Mouse (Mus musculus): ENCODE data around the gene Actrt2. TPM values are rescaled to one million over a fixed set of nuclear protein-coding genes. Genes with fewer than 3 reads are reported as not detected.

Gene Actrt2
- polyA plus RNA-seq, 1 experiment = not detected

DNA sequence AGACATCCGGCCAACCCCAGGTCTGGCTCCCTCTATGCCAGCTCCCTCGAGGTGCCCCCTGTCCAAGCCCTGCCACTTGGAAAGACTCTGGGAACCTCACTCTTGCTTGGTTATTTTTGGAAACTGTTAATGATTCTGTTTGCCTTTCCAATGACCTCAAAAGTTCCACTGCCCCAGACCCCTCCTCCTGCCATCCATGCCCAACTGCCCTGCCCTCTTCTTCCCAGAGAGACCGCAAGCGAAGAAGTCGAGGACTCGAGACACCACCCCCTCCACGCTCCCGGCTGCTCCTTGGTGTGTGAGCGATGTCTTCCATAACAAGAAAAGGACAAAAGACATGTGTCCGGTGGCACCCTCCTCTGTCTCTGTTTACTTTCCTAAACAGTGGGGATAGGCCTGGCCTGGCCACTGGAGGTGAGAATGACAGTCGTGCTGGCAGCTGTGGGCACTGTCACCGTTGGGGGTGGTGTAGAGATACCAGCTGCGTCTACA, 33.3 kb upstream of the Actrt2 start:
- Histone ChIP-seq H3K27me3 (ENCODE audit: control insufficient read depth, insufficient read depth, low read length, poor library complexity, severe bottlenecking) (no peaks in the 10 kb centered on the region), H3K9me3 (replicated peaks; ENCODE audit: control insufficient read depth, insufficient read depth, low read length, poor library complexity, severe bottlenecking) (no peaks in the 10 kb centered on the region), H3K27ac (ENCODE audit: insufficient read depth, low read length) (no peak overlapping the region), H3K36me3 (ENCODE audit: control insufficient read depth, insufficient read depth, low read length, poor library complexity, severe bottlenecking) (no peaks in the 10 kb centered on the region), H3K9ac (ENCODE audit: low read depth, poor library complexity, severe bottlenecking) (no peak overlapping the region), H3K4me1 (ENCODE audit: control insufficient read depth, insufficient read depth, low read length) (no peaks in the 10 kb centered on the region), H3K4me3 (ENCODE audit: low read depth, low read length) (no peak overlapping the region)
- TF ChIP-seq CTCF (IDR thresholded peaks at IDR 0.05; ENCODE audit: low read depth, low read length) (no peak), POLR2A (IDR thresholded peaks at IDR 0.05; ENCODE audit: insufficient read depth, low read length) (no peak), EP300 (IDR thresholded peaks at IDR 0.05; ENCODE audit: insufficient read depth, low read depth, low read length) (no peak)

DNA sequence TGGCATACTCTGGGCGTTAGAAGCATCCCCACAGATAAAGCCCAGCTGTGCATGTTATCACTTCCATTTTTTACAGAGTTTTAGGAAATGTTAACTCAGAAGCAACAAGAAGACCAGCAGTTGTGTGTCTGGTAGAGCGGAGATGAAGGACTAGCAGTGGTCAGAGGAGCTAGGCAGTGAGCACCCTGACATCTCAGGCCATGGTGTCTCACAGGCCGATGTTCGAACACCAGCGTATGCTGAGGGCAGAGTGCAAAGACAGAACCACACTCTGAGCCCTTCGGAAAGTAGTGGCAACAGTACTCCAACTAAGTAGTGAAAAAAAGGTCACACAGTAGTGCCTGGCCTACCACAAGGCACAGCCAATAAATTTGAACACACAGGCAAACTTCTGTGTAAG, 32.8 kb upstream of the Actrt2 start:
- no peak overlapping the region for H3K9ac ChIP-seq (ENCODE audit: low read depth, poor library complexity, severe bottlenecking)
- TF ChIP-seq CTCF (IDR thresholded peaks at IDR 0.05; ENCODE audit: low read depth, low read length) = no peak
- TF ChIP-seq EP300 (IDR thresholded peaks at IDR 0.05; ENCODE audit: insufficient read depth, low read depth, low read length) = no peak
- TF ChIP-seq POLR2A (IDR thresholded peaks at IDR 0.05; ENCODE audit: insufficient read depth, low read length) = no peak
- H3K27me3 ChIP-seq (ENCODE audit: control insufficient read depth, insufficient read depth, low read length, poor library complexity, severe bottlenecking) = no peaks in the 10 kb centered on the region
- no peak overlapping the region for H3K27ac ChIP-seq (ENCODE audit: insufficient read depth, low read length)
- no peaks in the 10 kb centered on the region for H3K4me1 ChIP-seq (ENCODE audit: control insufficient read depth, insufficient read depth, low read length)
- H3K36me3 ChIP-seq (ENCODE audit: control insufficient read depth, insufficient read depth, low read length, poor library complexity, severe bottlenecking) = no peaks in the 10 kb centered on the region
- H3K9me3 ChIP-seq (replicated peaks; ENCODE audit: control insufficient read depth, insufficient read depth, low read length, poor library complexity, severe bottlenecking) = no peaks in the 10 kb centered on the region
- no peak overlapping the region for H3K4me3 ChIP-seq (ENCODE audit: low read depth, low read length)

DNA sequence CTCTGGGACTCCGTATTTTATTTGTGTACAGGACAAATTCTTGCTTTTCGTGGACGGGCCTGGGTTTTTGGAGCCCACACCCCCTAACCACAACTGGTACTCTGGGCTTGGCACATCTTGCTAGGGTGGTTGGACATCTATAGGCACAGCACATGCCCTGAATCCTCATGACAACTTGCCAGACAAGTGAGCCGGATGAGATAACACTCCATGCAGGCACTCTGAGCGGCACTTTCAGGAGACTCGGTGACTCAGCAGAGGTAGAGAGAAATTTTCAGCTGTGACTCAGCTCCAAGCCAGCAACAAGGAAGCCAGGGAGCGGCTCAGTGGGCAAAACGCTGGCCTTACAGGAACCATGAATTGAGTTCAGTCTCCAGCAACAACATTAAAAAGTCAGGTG, 31.6 kb upstream of the Actrt2 start:
- Histone ChIP-seq H3K27me3 (ENCODE audit: control insufficient read depth, insufficient read depth, low read length, poor library complexity, severe bottlenecking) (no peaks in the 10 kb centered on the region), H3K27ac (ENCODE audit: insufficient read depth, low read length) (no peak overlapping the region), H3K4me1 (ENCODE audit: control insufficient read depth, insufficient read depth, low read length) (no peaks in the 10 kb centered on the region), H3K36me3 (ENCODE audit: control insufficient read depth, insufficient read depth, low read length, poor library complexity, severe bottlenecking) (no peaks in the 10 kb centered on the region), H3K9me3 (replicated peaks; ENCODE audit: control insufficient read depth, insufficient read depth, low read length, poor library complexity, severe bottlenecking) (no peaks in the 10 kb centered on the region), H3K9ac (ENCODE audit: low read depth, poor library complexity, severe bottlenecking) (no peak overlapping the region), H3K4me3 (ENCODE audit: low read depth, low read length) (no peak overlapping the region)
- no peak for TF ChIP-seq CTCF (IDR thresholded peaks at IDR 0.05; ENCODE audit: low read depth, low read length)
- TF ChIP-seq POLR2A (IDR thresholded peaks at IDR 0.05; ENCODE audit: insufficient read depth, low read length) = no peak
- no peak for TF ChIP-seq EP300 (IDR thresholded peaks at IDR 0.05; ENCODE audit: insufficient read depth, low read depth, low read length)

DNA sequence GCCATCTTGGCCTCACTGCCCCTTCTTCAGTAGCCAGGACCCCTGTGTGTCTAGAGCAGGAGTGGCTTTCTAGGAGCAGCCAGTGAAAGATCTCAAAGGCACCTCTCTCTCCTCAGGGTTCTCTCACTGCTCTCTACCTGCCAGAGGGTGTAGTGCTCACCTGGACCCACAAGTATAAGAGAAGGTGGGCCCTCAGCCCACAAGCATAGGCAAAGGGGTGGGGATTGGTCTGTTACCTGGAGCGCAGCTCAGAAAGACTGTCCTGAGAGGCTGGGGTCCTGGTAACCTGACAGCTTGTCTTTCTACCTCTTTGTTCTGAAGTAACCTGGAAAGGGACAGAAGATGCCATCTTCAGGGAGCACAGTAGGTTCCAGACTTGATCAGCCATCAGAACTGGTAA, 31.0 kb upstream of the Actrt2 start:
- no peaks in the 10 kb centered on the region for H3K9me3 ChIP-seq (replicated peaks; ENCODE audit: control insufficient read depth, insufficient read depth, low read length, poor library complexity, severe bottlenecking)
- no peak overlapping the region for H3K4me3 ChIP-seq (ENCODE audit: low read depth, low read length)
- no peak overlapping the region for H3K9ac ChIP-seq (ENCODE audit: low read depth, poor library complexity, severe bottlenecking)
- no peaks in the 10 kb centered on the region for H3K4me1 ChIP-seq (ENCODE audit: control insufficient read depth, insufficient read depth, low read length)
- H3K36me3 ChIP-seq (ENCODE audit: control insufficient read depth, insufficient read depth, low read length, poor library complexity, severe bottlenecking) = no peaks in the 10 kb centered on the region
- no peak overlapping the region for H3K27ac ChIP-seq (ENCODE audit: insufficient read depth, low read length)
- TF ChIP-seq EP300 (IDR thresholded peaks at IDR 0.05; ENCODE audit: insufficient read depth, low read depth, low read length) = no peak
- TF ChIP-seq POLR2A (IDR thresholded peaks at IDR 0.05; ENCODE audit: insufficient read depth, low read length) = no peak
- TF ChIP-seq CTCF (IDR thresholded peaks at IDR 0.05; ENCODE audit: low read depth, low read length) = no peak
- no peaks in the 10 kb centered on the region for H3K27me3 ChIP-seq (ENCODE audit: control insufficient read depth, insufficient read depth, low read length, poor library complexity, severe bottlenecking)

DNA sequence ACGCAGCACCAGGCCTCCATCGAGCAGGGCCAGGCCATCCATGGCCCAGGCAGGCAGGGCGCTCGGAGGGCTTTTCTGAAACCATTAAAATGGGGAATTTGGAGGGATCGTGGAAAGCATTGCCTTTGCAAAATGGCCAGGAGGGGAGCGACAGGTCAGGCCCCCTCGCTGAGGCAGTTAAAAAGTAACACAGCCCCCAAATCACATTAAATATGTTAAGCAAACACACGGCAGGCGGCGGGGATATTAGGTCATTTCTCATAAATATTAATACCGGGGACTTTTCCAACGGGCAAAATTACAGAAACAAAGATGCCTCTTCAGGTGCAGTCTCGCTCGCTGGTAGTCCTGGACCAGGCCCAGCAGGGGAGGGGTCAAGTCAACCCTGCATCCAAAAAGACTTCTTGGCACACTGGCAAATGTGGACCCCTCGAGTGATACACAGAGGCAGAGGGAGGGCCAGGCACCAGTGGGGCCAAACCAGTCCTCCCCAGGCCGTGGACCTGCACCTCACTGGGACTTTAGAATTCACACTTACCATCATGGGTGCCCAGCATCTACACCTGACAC, 30.4 kb upstream of the Actrt2 start:
- H3K4me3 ChIP-seq (ENCODE audit: low read depth, low read length) = no peak overlapping the region
- no peak overlapping the region for H3K27ac ChIP-seq (ENCODE audit: insufficient read depth, low read length)
- TF ChIP-seq CTCF (IDR thresholded peaks at IDR 0.05; ENCODE audit: low read depth, low read length) (no peak), POLR2A (IDR thresholded peaks at IDR 0.05; ENCODE audit: insufficient read depth, low read length) (no peak), EP300 (IDR thresholded peaks at IDR 0.05; ENCODE audit: insufficient read depth, low read depth, low read length) (no peak)
- H3K9ac ChIP-seq (ENCODE audit: low read depth, poor library complexity, severe bottlenecking) = no peak overlapping the region
- H3K9me3 ChIP-seq (replicated peaks; ENCODE audit: control insufficient read depth, insufficient read depth, low read length, poor library complexity, severe bottlenecking) = no peaks in the 10 kb centered on the region
- H3K36me3 ChIP-seq (ENCODE audit: control insufficient read depth, insufficient read depth, low read length, poor library complexity, severe bottlenecking) = no peaks in the 10 kb centered on the region
- H3K27me3 ChIP-seq (ENCODE audit: control insufficient read depth, insufficient read depth, low read length, poor library complexity, severe bottlenecking) = no peaks in the 10 kb centered on the region
- H3K4me1 ChIP-seq (ENCODE audit: control insufficient read depth, insufficient read depth, low read length) = no peaks in the 10 kb centered on the region

DNA sequence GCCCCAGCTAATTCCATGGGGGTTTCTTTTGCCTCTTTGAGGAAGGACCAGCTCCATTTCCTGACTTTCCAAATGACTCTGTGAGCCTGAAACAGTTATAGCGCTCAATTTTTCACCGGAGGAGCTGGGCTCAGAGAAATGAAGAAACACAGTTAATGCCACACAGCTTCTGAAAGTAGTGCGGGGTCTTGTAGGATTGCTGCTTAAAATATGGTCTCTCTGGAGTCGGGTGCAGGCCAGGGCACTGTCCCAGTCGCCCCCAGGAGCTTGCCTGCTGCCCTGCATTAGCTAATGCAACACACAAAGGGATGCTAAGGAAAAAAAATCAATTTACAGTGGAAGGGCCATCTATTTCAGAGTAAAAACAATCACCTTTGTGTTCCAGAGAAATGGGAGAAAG, 29.8 kb upstream of the Actrt2 start:
- H3K27ac ChIP-seq (ENCODE audit: insufficient read depth, low read length) = no peak overlapping the region
- no peaks in the 10 kb centered on the region for H3K27me3 ChIP-seq (ENCODE audit: control insufficient read depth, insufficient read depth, low read length, poor library complexity, severe bottlenecking)
- no peaks in the 10 kb centered on the region for H3K9me3 ChIP-seq (replicated peaks; ENCODE audit: control insufficient read depth, insufficient read depth, low read length, poor library complexity, severe bottlenecking)
- no peaks in the 10 kb centered on the region for H3K4me1 ChIP-seq (ENCODE audit: control insufficient read depth, insufficient read depth, low read length)
- H3K36me3 ChIP-seq (ENCODE audit: control insufficient read depth, insufficient read depth, low read length, poor library complexity, severe bottlenecking) = no peaks in the 10 kb centered on the region
- H3K9ac ChIP-seq (ENCODE audit: low read depth, poor library complexity, severe bottlenecking) = no peak overlapping the region
- TF ChIP-seq POLR2A (IDR thresholded peaks at IDR 0.05; ENCODE audit: insufficient read depth, low read length) = no peak
- no peak for TF ChIP-seq EP300 (IDR thresholded peaks at IDR 0.05; ENCODE audit: insufficient read depth, low read depth, low read length)
- no peak for TF ChIP-seq CTCF (IDR thresholded peaks at IDR 0.05; ENCODE audit: low read depth, low read length)
- H3K4me3 ChIP-seq (ENCODE audit: low read depth, low read length) = no peak overlapping the region

Data from ES-Bruce4 (cell line).